Mouse (Mus musculus) liver, postnatal 0 days (tissue): ENCODE measurements at regions not wholly inside any gene's neighbourhood (a gene's known extent, or its start where the extent isn't known, plus 50 kb on each side); places are given as distances from the start of the nearest gene placed in this dataset.

ENCODE experiments used
- CTCF ChIP-seq: sonication (generic); IDR thresholded peaks from 2 replicates; pipeline ENCODE4 v1.5.1; 2016; ENCODE audit warnings: antibody characterized with exemption, low read depth
- EP300 ChIP-seq: IDR thresholded peaks from 2 replicates; pipeline ENCODE4 v1.6.1; 2016; ENCODE audit warnings: antibody characterized with exemption, low read depth, mild to moderate bottlenecking

GRCm38 (mm10) chr9:115450741-115451320 is 140.6 kb upstream of the Stt3b start:
- TF ChIP-seq CTCF (no peak), EP300 (no peak)
